Mouse (Mus musculus): ENCODE results near the gene Thrb. TPM values are rescaled to one million over a fixed set of nuclear protein-coding genes. Genes with fewer than 3 reads are reported as not detected.
"Not testable (repeated sequence)": the region's sequence is repeated elsewhere in the genome, so short reads cannot be mapped to it uniquely, and the experiment has no call there.

Thrb gene
- total RNA-seq, 4 experiments from 2014 or later = 66.6 to 80.8 (median 72.4) TPM

- DNase-seq (ENCODE audit: low spot score in 2 of 2) = no peak
Measured at GRCm38 (mm10) chr14:17933475-17933874, 273.4 kb downstream of the Thrb start.

GRCm38 (mm10) chr14:17934779-17935178 is 274.7 kb downstream of the Thrb start:
- DNase-seq (ENCODE audit: low spot score in 2 of 2) = not testable (repeated sequence)

GRCm38 (mm10) chr14:17954038-17954437 is 294.0 kb downstream of the Thrb start:
- no peak for DNase-seq (ENCODE audit: low spot score in 2 of 2)

- DNase-seq (ENCODE audit: low spot score in 2 of 2) = no peak
Measured at GRCm38 (mm10) chr14:17959901-17960300, 299.8 kb downstream of the Thrb start.

GRCm38 (mm10) chr14:17967117-17967726 is 307.2 kb downstream of the Thrb start:
- DNase-seq (ENCODE audit: low spot score in 2 of 2) = no peak

- no peak for DNase-seq (ENCODE audit: low spot score in 2 of 2)
Measured at GRCm38 (mm10) chr14:17972132-17972531, 312.1 kb downstream of the Thrb start.

GRCm38 (mm10) chr14:17972665-17973064 is 312.6 kb downstream of the Thrb start:
- no peak for DNase-seq (ENCODE audit: low spot score in 2 of 2)

- DNase-seq (ENCODE audit: low spot score in 2 of 2) = no peak
Measured at GRCm38 (mm10) chr14:17975786-17976185, 315.7 kb downstream of the Thrb start.

- no peak for DNase-seq (ENCODE audit: low spot score in 2 of 2)
Measured at GRCm38 (mm10) chr14:17978259-17978658, 318.2 kb downstream of the Thrb start.

GRCm38 (mm10) chr14:17981258-17981657 is 321.2 kb downstream of the Thrb start:
- no peak for DNase-seq (ENCODE audit: low spot score in 2 of 2)

- DNase-seq (ENCODE audit: low spot score in 2 of 2) = no peak
Measured at GRCm38 (mm10) chr14:17982017-17982416, 322.0 kb downstream of the Thrb start.

GRCm38 (mm10) chr14:17983390-17983789 is 323.3 kb downstream of the Thrb start:
- DNase-seq (ENCODE audit: low spot score in 2 of 2) = no peak

- no peak for DNase-seq (ENCODE audit: low spot score in 2 of 2)
Measured at GRCm38 (mm10) chr14:17983839-17984238, 323.8 kb downstream of the Thrb start.

- no peak for DNase-seq (ENCODE audit: low spot score in 2 of 2)
Measured at GRCm38 (mm10) chr14:17988580-17988979, 328.5 kb downstream of the Thrb start.

- no peak for DNase-seq (ENCODE audit: low spot score in 2 of 2)
Measured at GRCm38 (mm10) chr14:17989182-17989581, 329.1 kb downstream of the Thrb start.

- no peak for DNase-seq (ENCODE audit: low spot score in 2 of 2)
Measured at GRCm38 (mm10) chr14:17990186-17990585, 330.1 kb downstream of the Thrb start.

- no peak for DNase-seq (ENCODE audit: low spot score in 2 of 2)
Measured at GRCm38 (mm10) chr14:18001886-18002285, 341.8 kb downstream of the Thrb start.

- no peak for DNase-seq (ENCODE audit: low spot score in 2 of 2)
Measured at GRCm38 (mm10) chr14:18003686-18004085, 343.6 kb downstream of the Thrb start.

- DNase-seq (ENCODE audit: low spot score in 2 of 2) = no peak
Measured at GRCm38 (mm10) chr14:18008524-18008923, 348.5 kb downstream of the Thrb start.

GRCm38 (mm10) chr14:18016604-18017003 is 356.5 kb downstream of the Thrb start:
- DNase-seq (ENCODE audit: low spot score in 2 of 2) = no peak

GRCm38 (mm10) chr14:18020128-18020527 is 360.1 kb downstream of the Thrb start:
- DNase-seq (ENCODE audit: low spot score in 2 of 2) = no peak

- DNase-seq (ENCODE audit: low spot score in 2 of 2) = no peak
Measured at GRCm38 (mm10) chr14:18020636-18021035, 360.6 kb downstream of the Thrb start.

- no peak for DNase-seq (ENCODE audit: low spot score in 2 of 2)
Measured at GRCm38 (mm10) chr14:18021726-18022125, 361.7 kb downstream of the Thrb start.

GRCm38 (mm10) chr14:18022351-18022750 is 362.3 kb downstream of the Thrb start:
- no peak for DNase-seq (ENCODE audit: low spot score in 2 of 2)
